Mouse (Mus musculus) embryonic fibroblast, embryonic 13.5 days (primary cell): ENCODE measurements at regions not wholly inside any gene's neighbourhood (a gene's known extent, or its start where the extent isn't known, plus 50 kb on each side); places are given as distances from the start of the nearest gene placed in this dataset.

Experiments
- CTCF ChIP-seq: IDR thresholded peaks from 2 replicates; pipeline ENCODE4 v1.5.1; 2011; ENCODE audit warnings: mild to moderate bottlenecking, control low read depth, low read length, moderate library complexity, borderline replicate concordance; ENCODE audit not compliant: insufficient read depth
- POLR2A ChIP-seq: IDR thresholded peaks from 2 replicates; pipeline ENCODE4 v1.6.1; 2011; ENCODE audit warnings: low read depth, mild to moderate bottlenecking, control low read depth, low read length, moderate library complexity

DNA sequence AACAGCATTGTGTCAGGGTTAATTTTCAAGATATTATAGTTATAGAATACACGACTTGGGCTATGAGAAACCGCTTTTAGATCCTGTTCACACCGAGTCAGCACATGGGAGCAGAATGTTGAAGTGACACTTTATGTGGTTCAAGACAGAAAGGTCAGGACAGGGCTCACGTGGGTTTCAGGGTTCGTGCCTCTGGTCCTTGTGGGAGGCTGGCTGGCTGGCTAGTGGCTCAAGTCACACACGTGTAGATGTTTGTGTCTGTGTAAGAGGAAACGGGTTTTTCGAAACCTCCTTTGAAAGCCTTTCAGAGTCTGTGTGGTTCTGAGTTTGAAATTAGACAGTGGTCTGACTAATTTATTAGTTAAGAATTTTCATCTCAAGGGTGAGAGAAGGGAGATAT lies 255.3 kb downstream of the Foxa2 start:
- TF ChIP-seq CTCF = no peak
- no peak for TF ChIP-seq POLR2A
